Mouse (Mus musculus): Measurements from ENCODE around the gene Tnfrsf8.

DNA sequence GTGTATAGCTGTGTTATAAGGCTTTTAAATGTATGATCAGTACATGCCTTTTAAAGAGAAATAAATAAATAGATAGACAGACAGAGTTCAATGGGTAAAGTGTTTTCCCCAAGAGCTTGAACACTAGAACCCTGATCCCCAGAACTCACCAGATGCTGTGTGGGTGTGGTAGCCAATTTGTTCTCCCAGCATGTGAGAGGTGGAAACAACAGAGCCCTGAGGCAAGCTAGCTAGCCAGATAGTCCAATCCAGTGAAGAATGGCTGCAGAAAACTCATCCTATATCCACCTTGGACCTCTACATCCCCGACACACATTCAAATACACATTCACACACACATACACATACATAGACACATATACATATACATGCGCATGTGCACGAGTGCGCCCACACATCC, 63.4 kb downstream of the Tnfrsf8 start:
- TF ChIP-seq CTCF (IDR thresholded peaks at IDR 0.05; ENCODE audit: low read depth, low read length) (no peak), POLR2A (IDR thresholded peaks at IDR 0.05; ENCODE audit: extremely low read depth, insufficient read depth, low read length) (no peak)

Data from liver, adult 2 months (tissue).